Comparison of ENCODE assay signal across 26 mouse cellular contexts in genomic region chr15:30660539-30661149, GRCm38 (mm10).
"Had no signal": no experiment of that assay in that cellular context is flagged by ENCODE, and none has a peak within 500 bp of the region (broad histone marks: within the 10 kb centered on the region; RNA-seq: fewer than 3 reads in every experiment).

No protein-coding gene starts in this region.

- H3K4me3 ChIP-seq: heart, embryonic 13.5 days; heart, embryonic 15.5 days; hindbrain, embryonic 10.5 days; hindbrain, embryonic 12.5 days; intestine, embryonic 15.5 days; limb, embryonic 13.5 days; limb, embryonic 15.5 days; liver, embryonic 13.5 days; liver, embryonic 15.5 days had no signal

- H3K9me3 ChIP-seq: heart, embryonic 13.5 days; heart, embryonic 15.5 days; hindbrain, embryonic 10.5 days; hindbrain, embryonic 12.5 days; intestine, embryonic 15.5 days; limb, embryonic 13.5 days; limb, embryonic 15.5 days; liver, embryonic 13.5 days; liver, embryonic 15.5 days had no signal

- H3K27ac ChIP-seq: heart, embryonic 13.5 days; heart, embryonic 15.5 days; hindbrain, embryonic 12.5 days; hindbrain, embryonic 14.5 days; intestine, embryonic 15.5 days; limb, embryonic 13.5 days; limb, embryonic 15.5 days; liver, embryonic 13.5 days; liver, embryonic 15.5 days had no signal

- H3K36me3 ChIP-seq: heart, embryonic 13.5 days; heart, embryonic 15.5 days; hindbrain, embryonic 10.5 days; hindbrain, embryonic 12.5 days; intestine, embryonic 15.5 days; limb, embryonic 13.5 days; limb, embryonic 15.5 days; liver, embryonic 13.5 days; liver, embryonic 15.5 days had no signal

- H3K9ac ChIP-seq: heart, embryonic 13.5 days; heart, embryonic 15.5 days; hindbrain, embryonic 12.5 days; hindbrain, embryonic 14.5 days; intestine, embryonic 15.5 days; limb, embryonic 13.5 days; limb, embryonic 15.5 days; liver, embryonic 13.5 days; liver, embryonic 15.5 days had no signal

- H3K4me1 ChIP-seq: heart, embryonic 13.5 days; heart, embryonic 15.5 days; intestine, embryonic 15.5 days; limb, embryonic 13.5 days; limb, embryonic 15.5 days; liver, embryonic 13.5 days; liver, embryonic 15.5 days had no signal

- ATAC-seq: inflammation-experienced regulatory T-cells, adult 6 months; intestine, embryonic 15.5 days; intestine, postnatal 0 days had no signal

- H3K27me3 ChIP-seq: heart, embryonic 13.5 days; heart, embryonic 15.5 days; hindbrain, embryonic 12.5 days; intestine, embryonic 15.5 days; limb, embryonic 13.5 days; limb, embryonic 15.5 days; liver, embryonic 13.5 days; liver, embryonic 15.5 days had no signal

- H3K4me2 ChIP-seq: heart, embryonic 11.5 days; heart, embryonic 13.5 days; heart, embryonic 15.5 days; hindbrain, embryonic 12.5 days; hindbrain, embryonic 14.5 days; intestine, embryonic 15.5 days; limb, embryonic 13.5 days; limb, embryonic 15.5 days; liver, embryonic 13.5 days; liver, embryonic 15.5 days had no signal

- DNase-seq: gastrocnemius, postnatal 10 days; gastrocnemius, postnatal 25 days; heart, adult 18-20 months; heart, postnatal 14 days; heart, postnatal 36 days; kidney, adult 18-20 months; kidney, adult 8-10 months; kidney, postnatal 10 days; kidney, postnatal 25 days; kidney, postnatal 4 days; layer of hippocampus, adult 9-11 months; layer of hippocampus, postnatal 36 days; left cerebral cortex, postnatal 4 days; liver, embryonic 13.5 days had no signal
